Mouse (Mus musculus) lung, adult 2 months (tissue): ENCODE results near the gene Nrxn3.

Experiments used
- CTCF ChIP-seq: fragments of 200-500 bp; IDR thresholded peaks from 2 replicates; pipeline ENCODE4 v1.5.1; 2011; ENCODE audit warnings: mild to moderate bottlenecking, low read length, control low read depth; ENCODE audit not compliant: insufficient read depth
- POLR2A ChIP-seq: fragments of 200-500 bp; IDR thresholded peaks from 2 replicates; pipeline ENCODE4 v1.6.1; 2011; ENCODE audit warnings: low read depth, mild to moderate bottlenecking, control low read depth, low read length, borderline replicate concordance; ENCODE audit errors: extremely low read depth

DNA sequence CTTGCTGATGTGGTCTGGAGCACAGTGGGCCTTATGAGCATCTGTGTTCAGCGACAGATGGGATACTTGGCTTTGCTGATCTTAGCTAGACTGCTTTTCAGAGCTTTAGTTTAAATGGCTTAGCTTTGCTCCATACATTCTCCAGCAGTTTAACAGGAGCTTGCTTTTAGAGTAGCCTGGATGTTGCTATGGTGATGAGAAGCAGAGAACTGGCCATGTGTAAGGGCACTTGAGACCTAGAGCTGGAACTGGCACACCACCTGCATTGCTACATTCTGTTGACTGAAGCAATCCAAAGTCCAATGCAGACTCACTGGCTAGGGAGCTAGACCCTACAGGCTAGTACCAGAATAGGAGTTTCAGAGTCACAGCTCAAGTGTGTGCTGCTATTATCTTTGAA is 293.8 kb downstream of the Nrxn3 start:
- TF ChIP-seq CTCF: no peak
- TF ChIP-seq POLR2A: no peak
